Mouse (Mus musculus) C2C12 (cell line): ENCODE results near the gene Pou2af1.

Experiments
- CEBPB ChIP-seq: IDR thresholded peaks from one replicate; pipeline ENCODE4 v1.6.1; 2011; ENCODE audit warnings: low read depth, mild to moderate bottlenecking, control low read depth, moderate library complexity
- CTCF ChIP-seq: IDR thresholded peaks from one replicate; pipeline ENCODE4 v1.5.1; 2011; ENCODE audit not compliant: control insufficient read depth, insufficient read depth, insufficient read length
- FOSL1 ChIP-seq: IDR thresholded peaks from one replicate; pipeline ENCODE4 v1.8.0; 2011; ENCODE audit warnings: mild to moderate bottlenecking, low read length; ENCODE audit not compliant: poor library complexity, insufficient read depth, severe bottlenecking
- MYOG ChIP-seq: IDR thresholded peaks from one replicate; pipeline ENCODE4 v1.6.1; 2011; ENCODE audit not compliant: control insufficient read depth, insufficient read length; ENCODE audit errors: extremely low read depth

DNA sequence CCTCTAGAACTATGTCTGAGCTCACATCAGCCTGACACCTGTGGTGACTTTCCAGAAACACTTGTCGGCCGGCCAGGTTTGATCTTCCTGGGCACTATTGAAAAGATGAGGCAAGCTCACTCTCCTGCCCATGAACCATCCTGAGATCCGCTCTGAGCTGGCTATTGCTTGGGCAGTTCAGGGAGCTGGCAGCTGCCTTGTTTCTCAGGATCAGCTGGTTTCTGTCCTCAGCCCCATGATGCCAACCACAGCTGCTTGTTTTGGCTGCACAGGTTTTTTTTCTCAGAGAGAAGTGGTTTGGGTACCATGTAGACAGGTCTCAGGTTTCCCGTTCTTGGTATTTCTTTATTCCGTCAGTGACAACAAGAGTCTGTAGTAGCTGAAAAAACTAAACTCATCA lies 44.9 kb downstream of the Pou2af1 start:
- TF ChIP-seq CTCF (no peak), FOSL1 (no peak), MYOG (no peak), CEBPB (no peak)
